Mouse (Mus musculus): ENCODE data around the gene Zfp444. TPM values are rescaled to one million over a fixed set of nuclear protein-coding genes. Genes with fewer than 3 reads are reported as not detected.

Gene Zfp444
- polyA plus RNA-seq, 1 experiment: 14.9 TPM

GRCm38 (mm10) chr7:6145423-6146188, 26.4 kb upstream of the Zfp444 start:
- Histone ChIP-seq H3K4me3 (replicated peaks; ENCODE audit: control insufficient read depth, low read depth, low read length) (no peak overlapping the region), H3K4me1 (ENCODE audit: control insufficient read depth, insufficient read depth, low read length) (peaks cover 4% of the 10 kb centered on the region), H3K27ac (ENCODE audit: control insufficient read depth, insufficient read depth, low read depth, low read length, poor library complexity) (no peak overlapping the region)
- TF ChIP-seq POLR2A (IDR thresholded peaks at IDR 0.05; ENCODE audit: borderline replicate concordance, control insufficient read depth, low read depth, low read length) (no peak), CTCF (IDR thresholded peaks at IDR 0.05; ENCODE audit: control insufficient read depth, insufficient read depth, low read length) (no peak)
- WGBS: 65% methylated on average over 8 of the region's 8 CpGs

GRCm38 (mm10) chr7:6146194-6146981, 25.6 kb upstream of the Zfp444 start:
- TF ChIP-seq POLR2A (IDR thresholded peaks at IDR 0.05; ENCODE audit: borderline replicate concordance, control insufficient read depth, low read depth, low read length) (no peak), CTCF (IDR thresholded peaks at IDR 0.05; ENCODE audit: control insufficient read depth, insufficient read depth, low read length) (no peak)
- peaks cover 8% of the 10 kb centered on the region for H3K4me1 ChIP-seq (ENCODE audit: control insufficient read depth, insufficient read depth, low read length)
- H3K4me3 ChIP-seq (replicated peaks; ENCODE audit: control insufficient read depth, low read depth, low read length): no peak overlapping the region
- WGBS: 54% methylated on average over 7 of the region's 7 CpGs
- no peak overlapping the region for H3K27ac ChIP-seq (ENCODE audit: control insufficient read depth, insufficient read depth, low read depth, low read length, poor library complexity)

- peaks cover 8% of the 10 kb centered on the region for H3K4me1 ChIP-seq (ENCODE audit: control insufficient read depth, insufficient read depth, low read length)
- WGBS: 26% methylated on average over 2 of the region's 2 CpGs
- H3K27ac ChIP-seq (ENCODE audit: control insufficient read depth, insufficient read depth, low read depth, low read length, poor library complexity): no peak overlapping the region
- no peak overlapping the region for H3K4me3 ChIP-seq (replicated peaks; ENCODE audit: control insufficient read depth, low read depth, low read length)
- TF ChIP-seq POLR2A (IDR thresholded peaks at IDR 0.05; ENCODE audit: borderline replicate concordance, control insufficient read depth, low read depth, low read length): no peak
- no peak for TF ChIP-seq CTCF (IDR thresholded peaks at IDR 0.05; ENCODE audit: control insufficient read depth, insufficient read depth, low read length)
Measured at GRCm38 (mm10) chr7:6146982-6147325, 25.1 kb upstream of the Zfp444 start.

GRCm38 (mm10) chr7:6147688-6148087, 24.3 kb upstream of the Zfp444 start:
- H3K27ac ChIP-seq (ENCODE audit: control insufficient read depth, insufficient read depth, low read depth, low read length, poor library complexity): no peak overlapping the region
- TF ChIP-seq POLR2A (IDR thresholded peaks at IDR 0.05; ENCODE audit: borderline replicate concordance, control insufficient read depth, low read depth, low read length) (no peak), CTCF (IDR thresholded peaks at IDR 0.05; ENCODE audit: control insufficient read depth, insufficient read depth, low read length) (no peak)
- peaks cover 11% of the 10 kb centered on the region for H3K4me1 ChIP-seq (ENCODE audit: control insufficient read depth, insufficient read depth, low read length)

GRCm38 (mm10) chr7:6151266-6151665, 20.8 kb upstream of the Zfp444 start:
- no peak for TF ChIP-seq POLR2A (IDR thresholded peaks at IDR 0.05; ENCODE audit: borderline replicate concordance, control insufficient read depth, low read depth, low read length)
- no peak for TF ChIP-seq CTCF (IDR thresholded peaks at IDR 0.05; ENCODE audit: control insufficient read depth, insufficient read depth, low read length)
- Histone ChIP-seq H3K27ac (ENCODE audit: control insufficient read depth, insufficient read depth, low read depth, low read length, poor library complexity) (no peak overlapping the region), H3K4me1 (ENCODE audit: control insufficient read depth, insufficient read depth, low read length) (peaks cover 11% of the 10 kb centered on the region), H3K4me3 (replicated peaks; ENCODE audit: control insufficient read depth, low read depth, low read length) (no peak overlapping the region)
- 72% methylated on average over 1 of the region's 1 CpGs for WGBS

More at GRCm38 (mm10) chr7:6147688-6148087, 24.3 kb upstream of the Zfp444 start:
- H3K4me3 ChIP-seq (replicated peaks; ENCODE audit: control insufficient read depth, low read depth, low read length): no peak overlapping the region
- 66% methylated on average over 5 of the region's 5 CpGs for WGBS

- H3K4me3 ChIP-seq (replicated peaks; ENCODE audit: control insufficient read depth, low read depth, low read length): no peak overlapping the region
- no peak overlapping the region for H3K27ac ChIP-seq (ENCODE audit: control insufficient read depth, insufficient read depth, low read depth, low read length, poor library complexity)
- no peak for TF ChIP-seq CTCF (IDR thresholded peaks at IDR 0.05; ENCODE audit: control insufficient read depth, insufficient read depth, low read length)
- no peak for TF ChIP-seq POLR2A (IDR thresholded peaks at IDR 0.05; ENCODE audit: borderline replicate concordance, control insufficient read depth, low read depth, low read length)
- H3K4me1 ChIP-seq (ENCODE audit: control insufficient read depth, insufficient read depth, low read length): peaks cover 11% of the 10 kb centered on the region
- WGBS: 76% methylated on average over 3 of the region's 3 CpGs
Measured at GRCm38 (mm10) chr7:6152036-6152435, 20.0 kb upstream of the Zfp444 start.

- no peak overlapping the region for H3K27ac ChIP-seq (ENCODE audit: control insufficient read depth, insufficient read depth, low read depth, low read length, poor library complexity)
- WGBS: 83% methylated on average over 3 of the region's 3 CpGs
Measured at GRCm38 (mm10) chr7:6153131-6153530, 18.9 kb upstream of the Zfp444 start.

GRCm38 (mm10) chr7:6154164-6154563, 17.9 kb upstream of the Zfp444 start:
- TF ChIP-seq CTCF (IDR thresholded peaks at IDR 0.05; ENCODE audit: control insufficient read depth, insufficient read depth, low read length) (no peak), POLR2A (IDR thresholded peaks at IDR 0.05; ENCODE audit: borderline replicate concordance, control insufficient read depth, low read depth, low read length) (no peak)
- 43% methylated on average over 5 of the region's 5 CpGs for WGBS
- Histone ChIP-seq H3K4me1 (ENCODE audit: control insufficient read depth, insufficient read depth, low read length) (peaks cover 6% of the 10 kb centered on the region), H3K4me3 (replicated peaks; ENCODE audit: control insufficient read depth, low read depth, low read length) (no peak overlapping the region), H3K27ac (ENCODE audit: control insufficient read depth, insufficient read depth, low read depth, low read length, poor library complexity) (no peak overlapping the region)

More at GRCm38 (mm10) chr7:6153131-6153530, 18.9 kb upstream of the Zfp444 start:
- Histone ChIP-seq H3K4me1 (ENCODE audit: control insufficient read depth, insufficient read depth, low read length) (peaks cover 8% of the 10 kb centered on the region), H3K4me3 (replicated peaks; ENCODE audit: control insufficient read depth, low read depth, low read length) (no peak overlapping the region)
- TF ChIP-seq POLR2A (IDR thresholded peaks at IDR 0.05; ENCODE audit: borderline replicate concordance, control insufficient read depth, low read depth, low read length): no peak
- TF ChIP-seq CTCF (IDR thresholded peaks at IDR 0.05; ENCODE audit: control insufficient read depth, insufficient read depth, low read length): no peak

Measured in bone marrow, adult 2 months (tissue).